Mouse (Mus musculus): ENCODE results near the gene Ptpa.

The Ptpa gene

GRCm38 (mm10) chr2:30466787-30467186, 50.9 kb downstream of the Ptpa start:
- DNase-seq, result no peak

GRCm38 (mm10) chr2:30469009-30469408, 53.2 kb downstream of the Ptpa start:
- DNase-seq, result no peak

GRCm38 (mm10) chr2:30469796-30470142, 53.9 kb downstream of the Ptpa start:
- DNase-seq, result peak; percentile 85

- DNase-seq, result peak; percentile 65
Observed at GRCm38 (mm10) chr2:30470143-30470946, 54.5 kb downstream of the Ptpa start.

GRCm38 (mm10) chr2:30471051-30471450, 55.2 kb downstream of the Ptpa start:
- DNase-seq, result no peak

GRCm38 (mm10) chr2:30471795-30472720, 56.2 kb downstream of the Ptpa start:
- peak; percentile 77 for DNase-seq

GRCm38 (mm10) chr2:30472731-30473351, 57.0 kb downstream of the Ptpa start:
- peak; percentile 48 for DNase-seq

GRCm38 (mm10) chr2:30473431-30474031, 57.7 kb downstream of the Ptpa start:
- no peak for DNase-seq

- DNase-seq, result peak; percentile 94
Observed at GRCm38 (mm10) chr2:30474039-30474438, 58.2 kb downstream of the Ptpa start, which contains the start of gene Ier5l. Ier5l (minus strand) TSS chr2:30474219.

GRCm38 (mm10) chr2:30474776-30475175, 58.9 kb downstream of the Ptpa start:
- DNase-seq, result no peak

- DNase-seq, result no peak
Observed at GRCm38 (mm10) chr2:30475457-30475856, 59.6 kb downstream of the Ptpa start.

GRCm38 (mm10) chr2:30476241-30476640, 60.4 kb downstream of the Ptpa start:
- DNase-seq, result no peak

- DNase-seq, result no peak
Observed at GRCm38 (mm10) chr2:30478526-30478925, 62.7 kb downstream of the Ptpa start.

- DNase-seq, result no peak
Observed at GRCm38 (mm10) chr2:30487597-30487996, 71.8 kb downstream of the Ptpa start.

- DNase-seq, result no peak
Observed at GRCm38 (mm10) chr2:30490384-30490783, 74.5 kb downstream of the Ptpa start.

GRCm38 (mm10) chr2:30495000-30495908, 79.4 kb downstream of the Ptpa start:
- no peak for DNase-seq

GRCm38 (mm10) chr2:30495909-30496861, 80.3 kb downstream of the Ptpa start:
- DNase-seq, result peak; percentile 64

Measured in right cerebral cortex, postnatal 25 days (tissue).